Mouse (Mus musculus): Measurements from ENCODE around the gene Zmynd12. TPM values are rescaled to one million over a fixed set of nuclear protein-coding genes. Genes with fewer than 3 reads are reported as not detected.

Zmynd12 gene
- polyA plus RNA-seq, 1 experiment from 2014 or later: 0.26 TPM

DNA sequence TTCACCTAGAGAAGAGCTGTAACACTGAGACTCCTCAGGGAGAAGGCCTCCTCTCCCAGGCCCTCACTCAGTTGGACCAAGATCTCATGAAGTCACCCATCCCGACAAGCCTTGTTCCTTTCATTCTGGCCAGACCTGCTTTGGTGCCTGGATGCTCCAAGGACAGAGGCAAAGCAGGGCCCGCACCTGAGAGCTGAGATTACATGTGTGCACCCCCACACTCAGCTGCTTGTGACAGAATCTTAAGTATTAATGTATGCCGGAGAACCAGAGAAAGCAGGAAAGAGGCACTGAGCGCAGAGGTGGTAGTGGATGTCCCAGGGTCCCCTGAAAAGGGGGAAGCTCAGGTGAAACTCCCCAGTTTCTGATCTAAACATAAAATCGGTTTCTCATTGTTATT, 30.5 kb downstream of the Zmynd12 start:
- Histone ChIP-seq H3K27me3 (no peaks in the 10 kb centered on the region), H3K9me3 (replicated peaks) (no peaks in the 10 kb centered on the region), H3K36me3 (ENCODE audit: poor library complexity, severe bottlenecking) (no peaks in the 10 kb centered on the region), H3K27ac (peak overlapping the region; percentile 61; the same call in 1 of the 2 replicates), H3K4me1 (peaks cover 8% of the 10 kb centered on the region), H3K9ac (no peak overlapping the region), H3K4me3 (no peak overlapping the region), H3K4me2 (no peak overlapping the region)
- 76% methylated on average over 5 of the region's 5 CpGs for WGBS
- peak; percentile 16; the same call in 1 of the 2 replicates for ATAC-seq

DNA sequence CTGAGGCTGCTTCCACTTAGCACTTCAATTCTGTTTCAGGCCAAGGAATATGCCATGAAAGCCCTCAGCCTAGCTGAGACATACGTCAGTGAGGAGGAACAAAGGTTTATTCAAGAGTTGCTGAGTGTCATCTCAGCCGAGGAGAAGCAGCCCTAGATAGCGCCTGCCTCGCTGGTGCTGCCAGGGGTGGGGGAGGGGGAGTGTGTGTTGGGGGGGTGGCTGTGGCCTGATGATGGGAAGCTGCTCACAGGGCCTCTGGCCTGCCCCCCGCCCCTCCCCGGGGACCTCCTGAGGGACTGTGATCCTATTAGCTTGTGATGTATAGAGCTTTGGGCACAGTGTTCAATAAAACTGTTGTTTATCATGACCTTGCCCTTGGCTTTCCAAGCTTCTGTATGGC, 30.9 kb downstream of the Zmynd12 start:
- 15% methylated on average over 6 of the region's 6 CpGs for WGBS
- peak overlapping the region; percentile 61 for H3K27ac ChIP-seq

DNA sequence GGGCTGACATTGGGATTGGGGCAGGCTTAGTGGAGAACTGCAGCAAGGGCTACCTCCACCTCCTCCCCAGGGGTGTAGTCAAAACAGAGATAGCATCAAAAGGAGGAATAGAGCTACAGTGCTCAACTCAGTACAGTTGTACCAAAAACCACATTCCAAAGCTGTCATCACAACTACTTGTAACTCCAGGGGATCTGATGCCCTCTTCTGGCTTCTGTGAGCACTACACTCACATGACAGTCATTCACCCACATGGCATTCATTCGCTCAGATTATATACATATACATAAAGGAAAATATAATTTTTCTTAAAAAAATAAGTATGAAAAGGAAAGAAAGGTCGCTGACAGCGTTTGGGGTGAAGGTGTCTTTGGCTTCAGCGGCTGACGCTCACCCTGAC, 37.7 kb downstream of the Zmynd12 start:
- WGBS: 55% methylated on average over 5 of the region's 5 CpGs
- 0 out of 2 replicates have a peak overlapping the region, but pooled peaks have one; percentile 3 for H3K4me3 ChIP-seq
- peak; percentile 16 for ATAC-seq
- H3K4me2 ChIP-seq: peak overlapping the region; percentile 45
- H3K9ac ChIP-seq: no peak overlapping the region
- no peaks in the 10 kb centered on the region for H3K9me3 ChIP-seq (replicated peaks)
- no peaks in the 10 kb centered on the region for H3K27me3 ChIP-seq
- H3K36me3 ChIP-seq (ENCODE audit: poor library complexity, severe bottlenecking): no peaks in the 10 kb centered on the region
- peak overlapping the region; percentile 98 for H3K27ac ChIP-seq
- H3K4me1 ChIP-seq: peaks cover 41% of the 10 kb centered on the region

More for the DNA sequence above, 30.9 kb downstream of the Zmynd12 start:
- ATAC-seq: peak; percentile 74
- Histone ChIP-seq H3K4me2 (no peak overlapping the region), H3K27me3 (no peaks in the 10 kb centered on the region), H3K36me3 (ENCODE audit: poor library complexity, severe bottlenecking) (no peaks in the 10 kb centered on the region), H3K9ac (no peak overlapping the region), H3K9me3 (replicated peaks) (no peaks in the 10 kb centered on the region), H3K4me3 (no peak overlapping the region), H3K4me1 (peaks cover 8% of the 10 kb centered on the region)

DNA sequence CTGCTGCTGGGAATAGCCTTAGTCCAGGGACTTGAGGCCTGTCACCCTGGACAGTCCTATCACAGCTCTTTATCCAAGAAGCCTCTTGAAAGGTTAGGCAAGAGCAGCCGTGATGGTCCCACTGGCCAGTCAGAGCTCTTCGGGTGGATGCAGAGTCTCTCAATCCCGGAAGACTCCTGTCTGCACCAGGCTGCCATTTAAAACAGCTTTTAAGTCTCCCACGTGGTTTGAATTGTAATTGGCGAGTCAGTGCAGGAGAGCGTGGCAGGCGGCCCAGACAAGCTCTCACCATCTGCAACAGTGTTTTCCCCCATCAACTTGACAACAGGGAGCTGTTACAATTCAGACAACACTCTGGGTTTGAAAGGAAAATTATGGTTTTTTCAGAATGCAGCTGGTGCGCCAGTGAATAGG, 38.1 kb downstream of the Zmynd12 start:
- H3K4me3 ChIP-seq: 0 out of 2 replicates have a peak overlapping the region, but pooled peaks have one; percentile 3

DNA sequence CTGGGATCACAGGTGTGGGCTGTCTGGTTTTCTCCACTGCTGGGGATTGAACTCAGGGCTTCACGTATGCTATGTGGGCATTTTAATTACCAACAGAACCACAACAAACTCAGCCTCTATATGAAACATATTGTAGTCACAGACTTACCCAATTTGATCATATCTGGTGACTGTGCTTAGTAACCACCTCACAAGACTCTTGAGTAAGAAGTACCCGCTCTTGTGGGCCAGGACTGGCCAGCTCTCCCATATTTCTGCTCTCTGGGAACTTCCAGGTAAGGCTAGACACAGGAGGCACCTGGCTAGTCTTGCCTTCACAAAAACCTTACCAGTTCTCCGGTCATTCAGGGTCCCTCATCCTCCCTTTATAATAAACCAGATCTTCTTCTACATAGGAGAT, 39.8 kb downstream of the Zmynd12 start:
- 0 out of 2 replicates have a peak overlapping the region, but pooled peaks have one; percentile 24 for H3K4me2 ChIP-seq
- no peak overlapping the region for H3K9ac ChIP-seq
- no peaks in the 10 kb centered on the region for H3K36me3 ChIP-seq (ENCODE audit: poor library complexity, severe bottlenecking)
- no peak for ATAC-seq
- no peak overlapping the region for H3K4me3 ChIP-seq
- peaks cover 41% of the 10 kb centered on the region for H3K4me1 ChIP-seq
- no peaks in the 10 kb centered on the region for H3K27me3 ChIP-seq
- H3K9me3 ChIP-seq (replicated peaks): no peaks in the 10 kb centered on the region
- WGBS: 86% methylated on average over 3 of the region's 3 CpGs
- H3K27ac ChIP-seq: peak overlapping the region; percentile 98

More for the DNA sequence above, 38.1 kb downstream of the Zmynd12 start:
- 13% methylated on average over 8 of the region's 8 CpGs for WGBS
- H3K27ac ChIP-seq: peak overlapping the region; percentile 98
- H3K9me3 ChIP-seq (replicated peaks): no peaks in the 10 kb centered on the region
- H3K4me2 ChIP-seq: peak overlapping the region; percentile 45
- peak; percentile 91 for ATAC-seq
- peaks cover 41% of the 10 kb centered on the region for H3K4me1 ChIP-seq
- H3K36me3 ChIP-seq (ENCODE audit: poor library complexity, severe bottlenecking): no peaks in the 10 kb centered on the region
- H3K27me3 ChIP-seq: no peaks in the 10 kb centered on the region
- H3K9ac ChIP-seq: no peak overlapping the region

DNA sequence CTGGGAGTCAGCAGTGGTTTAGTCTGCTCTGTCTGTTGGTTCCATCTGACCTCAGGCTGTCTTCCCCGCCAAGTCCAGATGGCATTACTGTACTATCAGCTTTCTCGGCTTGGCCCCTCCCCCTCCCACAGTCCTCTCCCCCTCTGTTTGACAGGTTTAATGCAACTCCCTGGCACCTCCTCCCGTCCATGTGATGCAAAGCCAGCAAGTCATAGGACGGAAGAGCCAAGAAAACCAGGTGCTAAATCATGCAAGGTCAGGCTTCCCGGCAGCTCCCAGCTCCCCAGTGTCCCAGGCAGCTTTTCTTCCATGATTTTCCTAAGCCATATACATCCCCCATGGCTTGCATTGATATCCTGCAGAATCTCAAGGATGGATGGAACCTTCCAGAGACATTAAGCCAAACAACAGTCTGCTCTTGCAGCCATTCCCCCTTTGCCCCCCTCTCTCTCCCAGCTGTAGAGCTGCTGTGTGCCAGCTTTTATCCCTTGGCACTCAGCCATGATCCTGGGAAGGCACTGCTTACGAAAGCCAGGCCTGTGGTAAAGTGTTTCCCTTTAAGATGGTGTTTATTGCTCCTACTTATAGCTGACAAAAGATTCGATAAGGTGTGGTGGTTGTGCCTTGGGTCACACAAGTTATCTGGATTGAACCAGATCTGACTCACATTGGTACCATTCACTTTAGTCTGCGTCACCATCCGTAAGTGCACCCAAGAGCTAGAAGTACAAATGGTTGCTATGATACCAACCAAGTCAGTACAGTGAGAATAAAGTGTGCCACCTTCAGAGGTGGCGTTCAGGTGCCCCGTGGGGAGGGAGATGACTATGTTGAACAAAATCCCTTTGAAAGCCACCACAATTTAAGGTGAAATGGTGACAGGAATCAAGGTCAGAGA, 40.5 kb downstream of the Zmynd12 start:
- Histone ChIP-seq H3K4me3 (no peak overlapping the region), H3K4me1 (peaks cover 41% of the 10 kb centered on the region), H3K36me3 (ENCODE audit: poor library complexity, severe bottlenecking) (no peaks in the 10 kb centered on the region), H3K9ac (0 out of 2 replicates have a peak overlapping the region, but pooled peaks have one; percentile 21), H3K27ac (peak overlapping the region; percentile 98), H3K9me3 (replicated peaks) (no peaks in the 10 kb centered on the region), H3K4me2 (peak overlapping the region; percentile 24), H3K27me3 (no peaks in the 10 kb centered on the region)
- peak; percentile 57 for ATAC-seq
- 42% methylated on average over 11 of the region's 11 CpGs for WGBS

DNA sequence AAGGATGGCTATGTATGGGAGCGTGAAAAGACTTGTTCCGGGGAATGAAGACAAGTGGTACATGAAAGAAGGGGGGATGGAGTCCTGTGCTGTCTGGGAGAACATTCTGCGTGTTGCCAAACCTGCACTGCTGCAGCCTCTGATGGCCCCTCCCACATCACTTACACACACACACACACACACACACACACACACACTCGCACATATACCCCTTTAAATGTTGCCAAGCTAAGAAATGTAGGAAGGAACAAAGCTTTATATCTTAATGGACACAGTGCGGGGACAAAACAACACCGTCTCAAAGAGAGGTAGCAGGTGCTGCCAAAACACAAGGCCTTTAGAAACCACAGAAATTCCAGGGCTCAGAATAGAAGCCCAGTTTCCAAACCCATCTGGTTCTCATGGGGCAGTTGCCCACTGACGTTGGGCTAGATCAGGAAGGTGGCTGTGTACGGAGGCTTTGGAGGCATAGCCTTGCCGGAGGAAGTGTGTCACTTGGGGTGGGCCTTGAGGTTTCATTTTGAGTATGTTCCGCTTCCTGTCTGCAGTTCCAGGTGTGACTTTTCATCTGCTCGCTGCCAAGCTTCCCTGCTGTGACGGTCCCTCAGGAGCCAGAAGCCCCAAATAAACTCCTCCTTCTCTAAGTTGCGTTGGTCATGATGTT, 41.3 kb downstream of the Zmynd12 start:
- no peaks in the 10 kb centered on the region for H3K36me3 ChIP-seq (ENCODE audit: poor library complexity, severe bottlenecking)
- no peak for ATAC-seq
- no peak overlapping the region for H3K4me3 ChIP-seq
- H3K9me3 ChIP-seq (replicated peaks): no peaks in the 10 kb centered on the region
- WGBS: 70% methylated on average over 13 of the region's 13 CpGs
- H3K4me2 ChIP-seq: no peak overlapping the region
- no peaks in the 10 kb centered on the region for H3K27me3 ChIP-seq
- H3K27ac ChIP-seq: peak overlapping the region; percentile 98
- no peak overlapping the region for H3K9ac ChIP-seq
- H3K4me1 ChIP-seq: peaks cover 41% of the 10 kb centered on the region

DNA sequence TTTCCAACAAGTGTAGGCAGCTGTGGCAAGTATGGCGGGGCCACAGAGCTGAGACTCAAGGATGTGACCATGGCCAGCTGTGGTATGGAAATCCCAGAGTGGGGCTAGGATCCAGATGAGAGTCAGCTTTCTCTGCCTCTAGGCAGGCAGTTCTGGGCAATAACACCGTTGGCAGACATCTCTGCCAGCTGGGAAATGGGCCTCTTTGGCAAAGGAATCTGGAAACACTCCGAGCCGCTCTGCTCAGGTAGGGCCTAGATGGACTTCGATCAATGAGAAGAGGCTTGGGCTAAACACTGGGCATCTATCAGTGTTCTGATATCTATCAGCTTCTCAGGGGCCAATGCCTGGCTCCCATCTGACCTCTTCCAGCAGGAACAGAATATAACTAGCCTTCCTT, 43.2 kb downstream of the Zmynd12 start:
- 93% methylated on average over 5 of the region's 5 CpGs for WGBS
- Histone ChIP-seq H3K9ac (no peak overlapping the region), H3K27ac (no peak overlapping the region), H3K27me3 (no peaks in the 10 kb centered on the region), H3K36me3 (ENCODE audit: poor library complexity, severe bottlenecking) (no peaks in the 10 kb centered on the region), H3K4me2 (no peak overlapping the region), H3K4me1 (peaks cover 33% of the 10 kb centered on the region), H3K9me3 (replicated peaks) (no peaks in the 10 kb centered on the region), H3K4me3 (no peak overlapping the region)
- ATAC-seq: no peak

DNA sequence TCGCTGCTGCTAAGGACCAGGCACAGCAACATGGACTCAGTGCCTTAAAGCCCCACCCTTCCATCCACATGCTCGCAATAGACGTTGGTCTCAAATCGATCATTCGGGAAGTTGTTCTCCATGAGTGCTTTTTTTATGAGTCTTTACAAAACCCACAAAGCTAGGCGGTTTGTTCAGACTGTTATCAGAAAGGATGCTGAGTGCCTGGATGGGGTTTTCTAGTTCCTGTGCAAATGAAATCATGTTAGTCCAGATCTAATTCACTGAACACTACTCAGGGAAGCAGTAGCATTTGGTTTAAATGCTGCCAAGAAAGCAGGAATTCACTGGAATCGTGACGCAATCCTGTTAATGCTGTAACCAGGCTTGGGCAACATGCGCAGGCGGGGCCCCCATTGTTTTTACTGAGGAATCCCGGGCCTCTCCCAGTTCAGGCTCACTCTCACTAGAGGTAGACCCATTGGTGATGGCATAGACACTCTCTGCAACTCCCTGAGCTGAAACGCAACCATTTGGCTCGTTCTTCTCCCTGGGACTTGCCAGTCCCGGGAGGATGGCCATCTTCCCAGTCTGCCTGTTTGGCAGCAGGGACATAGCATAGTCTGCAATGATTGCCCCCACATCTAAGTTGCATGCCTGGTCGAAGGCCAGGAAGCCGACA, 45.2 kb downstream of the Zmynd12 start:
- H3K27ac ChIP-seq: no peak overlapping the region
- WGBS: 87% methylated on average over 16 of the region's 16 CpGs
- no peak overlapping the region for H3K4me3 ChIP-seq
- H3K4me1 ChIP-seq: peaks cover 14% of the 10 kb centered on the region
- no peak overlapping the region for H3K9ac ChIP-seq
- no peak overlapping the region for H3K4me2 ChIP-seq
- no peaks in the 10 kb centered on the region for H3K36me3 ChIP-seq (ENCODE audit: poor library complexity, severe bottlenecking)
- H3K9me3 ChIP-seq (replicated peaks): no peaks in the 10 kb centered on the region
- ATAC-seq: no peak
- H3K27me3 ChIP-seq: no peaks in the 10 kb centered on the region

DNA sequence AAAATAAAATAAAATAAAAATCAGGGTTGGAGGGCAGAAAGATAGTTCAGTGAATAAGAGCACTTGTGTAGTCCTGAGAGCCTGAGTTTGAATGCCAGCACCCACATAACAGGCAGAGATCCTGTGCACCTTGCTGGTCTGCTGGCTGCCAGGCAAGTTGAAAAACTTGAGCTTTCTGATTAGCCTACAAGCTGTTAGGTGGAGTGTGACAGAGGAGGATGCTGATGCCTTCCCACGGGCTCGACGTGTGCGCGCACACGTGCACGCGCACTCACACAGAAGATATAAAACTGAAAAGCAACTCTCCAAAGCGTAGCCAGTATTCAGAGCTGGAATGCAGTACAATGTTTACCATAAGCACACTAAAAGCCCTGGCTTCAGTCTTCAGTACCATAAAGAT, 49.9 kb downstream of the Zmynd12 start:
- 93% methylated on average over 9 of the region's 9 CpGs for whole genome bisulfite sequencing
- H3K4me1 ChIP-seq: no peaks in the 10 kb centered on the region
- no peak overlapping the region for H3K4me2 ChIP-seq
- no peaks in the 10 kb centered on the region for H3K27me3 ChIP-seq
- no peak overlapping the region for H3K9ac ChIP-seq
- no peak overlapping the region for H3K4me3 ChIP-seq
- no peaks in the 10 kb centered on the region for H3K9me3 ChIP-seq (replicated peaks)
- no peak overlapping the region for H3K27ac ChIP-seq
- ATAC-seq: no peak
- H3K36me3 ChIP-seq (ENCODE audit: poor library complexity, severe bottlenecking): 0 out of 2 replicates have a peak, but pooled peaks cover 5% of the 10 kb centered on the region

DNA sequence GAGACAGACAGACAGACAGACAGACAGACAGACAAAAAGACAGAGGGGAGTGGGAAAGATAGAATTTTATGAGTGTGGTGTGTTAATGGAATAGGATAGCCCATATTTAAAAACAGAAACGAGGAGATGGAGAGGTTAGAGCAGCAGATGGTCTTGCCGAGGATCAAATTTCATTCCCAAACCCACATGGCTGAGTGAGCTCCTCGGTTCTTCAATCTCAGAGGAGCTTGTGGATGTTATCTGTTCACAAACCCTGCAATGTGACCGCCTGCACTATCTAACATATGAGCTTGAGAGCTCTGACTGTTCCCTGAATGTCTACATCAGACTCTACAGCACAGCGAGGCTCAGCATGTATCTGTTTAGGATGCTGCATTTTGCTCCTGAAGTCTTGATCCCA, 50.5 kb downstream of the Zmynd12 start:
- ATAC-seq: no peak
- Histone ChIP-seq H3K9me3 (replicated peaks) (no peaks in the 10 kb centered on the region), H3K4me1 (no peaks in the 10 kb centered on the region), H3K27me3 (no peaks in the 10 kb centered on the region), H3K36me3 (ENCODE audit: poor library complexity, severe bottlenecking) (0 out of 2 replicates have a peak, but pooled peaks cover 5% of the 10 kb centered on the region), H3K27ac (no peak overlapping the region), H3K4me3 (no peak overlapping the region), H3K9ac (no peak overlapping the region), H3K4me2 (no peak overlapping the region)
- 74% methylated on average over 5 of the region's 5 CpGs for WGBS

DNA sequence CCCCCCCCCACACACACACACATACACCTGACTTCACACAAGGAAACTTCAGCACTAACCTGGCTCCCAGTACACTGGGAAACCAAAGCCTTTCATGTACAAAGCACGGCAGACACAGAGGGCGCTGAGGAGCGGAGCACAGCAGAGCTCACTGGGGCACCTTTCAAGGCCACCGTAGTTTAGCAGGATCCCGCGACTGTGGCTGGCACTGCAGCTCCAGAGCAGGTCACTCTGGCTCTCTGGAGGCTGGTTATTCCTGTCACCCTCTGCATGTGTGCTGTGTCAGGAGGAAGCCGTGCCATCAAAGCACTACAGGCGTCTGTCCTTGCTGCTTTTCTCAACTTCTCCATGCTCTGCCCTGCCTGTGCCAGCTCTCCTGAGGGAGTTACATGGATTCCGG, 60.4 kb downstream of the Zmynd12 start:
- H3K9ac ChIP-seq: no peak overlapping the region
- H3K27me3 ChIP-seq: no peaks in the 10 kb centered on the region
- no peak overlapping the region for H3K27ac ChIP-seq
- no peaks in the 10 kb centered on the region for H3K9me3 ChIP-seq (replicated peaks)
- no peaks in the 10 kb centered on the region for H3K36me3 ChIP-seq (ENCODE audit: poor library complexity, severe bottlenecking)
- H3K4me2 ChIP-seq: no peak overlapping the region
- no peak for ATAC-seq
- H3K4me3 ChIP-seq: no peak overlapping the region
- no peaks in the 10 kb centered on the region for H3K4me1 ChIP-seq
- 58% methylated on average over 9 of the region's 9 CpGs for WGBS
